Mouse (Mus musculus) embryonic stem cell, embryonic (primary cell): Measurements from ENCODE around the gene Tmem42.

Experiments
- CTCF ChIA-PET, 4 experiments: fragments of 300-600 bp in 2 of 4; fragments of 350-600 bp in 2 of 4; sonication (Branson Sonifier 250); formaldehyde crosslinking; loops; one replicate each; lab custom pipeline; 2022; ENCODE audit warnings: inconsistent platforms in 2 of 4; lab: Charles Lee
- POLR2A ChIA-PET, 4 experiments: fragments of 300-600 bp in 2 of 4; fragments of 350-600 bp in 2 of 4; sonication (Branson Sonifier 250); formaldehyde crosslinking; loops; one replicate each; lab custom pipeline; 2022; ENCODE audit warnings: antibody characterized with exemption in 4 of 4, inconsistent platforms in 1 of 4; lab: Charles Lee

The Tmem42 gene

DNA sequence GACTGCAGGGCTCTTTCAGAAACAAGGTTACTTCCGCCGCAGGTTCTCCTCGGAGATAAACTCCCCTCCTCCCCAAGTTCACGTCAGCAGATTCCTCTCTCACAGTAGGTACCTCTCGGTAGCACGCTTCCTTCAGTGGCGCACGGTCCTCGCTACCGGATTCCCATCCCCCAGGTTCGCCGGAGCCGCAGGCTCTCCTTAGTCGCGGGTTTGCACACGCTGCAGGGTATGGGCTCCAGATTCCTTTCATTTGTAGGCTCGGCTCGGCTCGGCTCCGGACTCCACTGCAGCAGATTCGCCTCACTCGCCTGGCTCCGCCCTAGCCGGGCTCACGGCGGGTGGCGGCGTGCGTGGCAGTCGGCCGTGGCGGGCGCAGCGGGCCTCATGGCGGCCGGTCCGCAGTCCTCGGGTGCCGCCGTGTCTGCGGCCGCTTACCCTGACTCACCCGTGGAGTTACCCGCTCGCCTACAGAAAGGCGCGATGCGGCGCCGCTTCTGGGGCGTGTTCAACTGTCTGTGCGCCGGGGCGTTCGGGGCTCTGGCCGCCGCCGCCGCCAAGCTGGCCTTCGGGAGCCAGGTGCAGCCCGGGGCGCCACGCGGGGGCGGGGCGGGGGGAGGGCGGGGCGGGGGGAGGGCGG, at the start of gene Tmem42:
Gene Tmem42 (plus strand): TSS at position 332 of the 637 bp plus-strand sequence.
- POLR2A ChIA-PET = interaction anchor here in 3 of 4 experiments (0.6 to 3.3 kb wide), 9 partner anchors 10 to 288 kb away, joined by 3 to 14 read pairs (median 3); partner anchors contain the start of genes Exosc7 (in 2 of the 3) and Zdhhc3 (in 2 of the 3)
- CTCF ChIA-PET = no interaction called here

DNA sequence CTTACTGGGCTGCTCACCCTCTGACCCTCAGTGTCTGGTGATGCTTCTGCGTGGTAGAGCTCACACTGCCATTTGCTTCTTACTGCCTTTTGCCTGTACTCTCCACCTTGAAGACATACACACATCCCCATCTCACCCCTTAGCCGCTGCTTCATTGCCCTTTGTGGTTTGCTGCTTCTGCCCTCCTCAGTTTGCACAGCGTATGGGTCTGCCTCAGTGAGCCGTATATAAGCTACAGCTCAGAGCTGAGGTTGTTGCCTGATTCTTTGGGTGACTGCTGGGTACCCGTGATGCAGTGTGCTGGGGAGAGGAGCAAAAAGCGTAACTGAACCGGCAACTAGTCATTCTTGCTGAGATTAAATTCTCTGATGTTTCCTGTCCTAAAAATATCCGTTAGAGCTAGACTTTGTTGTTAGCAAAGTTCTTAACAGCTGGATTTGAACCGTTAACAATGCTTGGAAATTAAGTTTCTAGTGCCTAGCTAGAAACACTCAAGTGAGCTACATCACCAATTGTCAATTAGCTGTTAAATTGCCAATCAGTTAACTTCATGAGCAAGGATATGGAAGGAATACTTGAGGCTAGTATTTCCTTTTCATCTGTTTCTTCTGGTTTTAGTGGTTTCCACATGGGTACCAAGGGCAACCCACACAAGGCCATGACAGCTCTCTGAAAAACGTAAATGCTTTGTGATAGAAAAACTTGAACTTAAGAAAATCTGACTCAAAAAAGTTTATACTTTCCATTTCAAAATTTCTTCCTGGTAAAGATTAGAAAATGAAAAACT, 22.5 kb upstream of the Tmem42 start:
- ChIA-PET CTCF (no interaction called here), POLR2A (interaction anchor here in 2 of 4 experiments (0.9 to 1.4 kb wide), 4 partner anchors 9 to 31 kb away, joined by 3 read pairs; no protein-coding TSS in a partner anchor)

DNA sequence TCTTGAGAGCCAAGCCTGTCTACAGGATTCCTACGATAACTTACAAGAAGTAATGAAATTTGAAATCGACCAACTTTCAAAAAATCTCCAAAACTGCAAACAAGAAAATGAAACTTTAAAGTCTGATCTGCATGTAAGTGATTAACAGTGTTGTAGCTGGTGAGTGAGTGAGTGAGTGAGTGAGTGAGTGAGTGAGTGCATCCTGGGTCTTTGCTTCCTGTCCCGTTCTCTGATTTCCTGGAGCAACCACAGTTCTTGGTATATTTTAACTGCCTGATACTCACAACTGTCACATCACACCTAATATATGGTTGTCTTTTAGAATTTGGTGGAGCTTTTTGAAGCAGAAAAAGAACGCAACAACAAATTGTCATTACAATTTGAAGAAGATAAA, 21.9 kb upstream of the Tmem42 start:
- ChIA-PET CTCF (no interaction called here), POLR2A (interaction anchor here in 2 of 4 experiments (0.7 to 1.4 kb wide), 5 partner anchors 10 to 32 kb away, joined by 3 to 4 read pairs (median 3); no protein-coding TSS in a partner anchor)

DNA sequence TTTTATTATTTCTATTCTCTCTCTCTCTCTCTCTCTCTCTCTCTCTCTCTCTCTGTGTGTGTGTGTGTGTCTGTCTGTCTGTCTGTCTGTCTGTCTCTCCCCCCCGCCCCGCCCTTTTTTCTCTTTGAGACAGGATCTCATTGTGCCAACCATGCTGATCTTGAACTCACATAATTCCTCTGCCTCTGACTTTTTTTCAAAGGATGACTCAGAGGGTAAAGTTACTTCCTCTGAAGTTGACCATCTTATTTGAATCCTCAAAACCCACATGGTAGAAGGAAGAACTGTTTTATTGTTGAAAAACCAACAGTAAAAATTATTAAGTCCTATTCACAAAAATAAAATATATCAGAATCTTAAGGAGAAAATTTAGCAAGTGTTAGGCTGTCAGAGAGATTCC, 16.4 kb upstream of the Tmem42 start:
- POLR2A ChIA-PET = interaction anchor here in 2 of 4 experiments (0.5 to 1.0 kb wide), 2 partner anchors 11 to 1624 kb away, joined by 3 read pairs; no protein-coding TSS in a partner anchor

DNA sequence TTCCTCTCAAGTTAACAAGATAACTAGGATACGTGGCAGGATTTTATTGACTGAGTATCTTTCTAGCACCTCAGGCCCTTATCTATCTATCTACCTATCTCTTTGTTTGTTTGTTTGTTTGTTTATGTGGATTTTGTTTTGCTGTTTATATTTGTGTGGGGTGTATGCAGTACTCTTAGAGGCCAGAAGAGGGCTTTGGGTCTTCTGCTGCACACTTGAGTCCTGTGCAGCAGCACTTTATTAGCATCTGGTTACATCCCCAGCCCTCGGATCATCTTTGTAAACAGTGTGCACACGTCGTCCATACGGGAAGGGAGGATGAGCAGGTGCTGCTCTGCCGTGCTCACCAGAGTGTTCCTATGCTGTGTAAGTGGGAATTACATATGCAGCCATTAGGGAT, 15.1 kb upstream of the Tmem42 start:
- CTCF ChIA-PET = no interaction called here
- POLR2A ChIA-PET = no interaction called here

More for the DNA sequence above, 16.4 kb upstream of the Tmem42 start:
- CTCF ChIA-PET = interaction anchor here in 2 of 4 experiments (0.6 to 0.7 kb wide), 2 partner anchors 11 to 13 kb away, joined by 5 to 6 read pairs; no protein-coding TSS in a partner anchor

DNA sequence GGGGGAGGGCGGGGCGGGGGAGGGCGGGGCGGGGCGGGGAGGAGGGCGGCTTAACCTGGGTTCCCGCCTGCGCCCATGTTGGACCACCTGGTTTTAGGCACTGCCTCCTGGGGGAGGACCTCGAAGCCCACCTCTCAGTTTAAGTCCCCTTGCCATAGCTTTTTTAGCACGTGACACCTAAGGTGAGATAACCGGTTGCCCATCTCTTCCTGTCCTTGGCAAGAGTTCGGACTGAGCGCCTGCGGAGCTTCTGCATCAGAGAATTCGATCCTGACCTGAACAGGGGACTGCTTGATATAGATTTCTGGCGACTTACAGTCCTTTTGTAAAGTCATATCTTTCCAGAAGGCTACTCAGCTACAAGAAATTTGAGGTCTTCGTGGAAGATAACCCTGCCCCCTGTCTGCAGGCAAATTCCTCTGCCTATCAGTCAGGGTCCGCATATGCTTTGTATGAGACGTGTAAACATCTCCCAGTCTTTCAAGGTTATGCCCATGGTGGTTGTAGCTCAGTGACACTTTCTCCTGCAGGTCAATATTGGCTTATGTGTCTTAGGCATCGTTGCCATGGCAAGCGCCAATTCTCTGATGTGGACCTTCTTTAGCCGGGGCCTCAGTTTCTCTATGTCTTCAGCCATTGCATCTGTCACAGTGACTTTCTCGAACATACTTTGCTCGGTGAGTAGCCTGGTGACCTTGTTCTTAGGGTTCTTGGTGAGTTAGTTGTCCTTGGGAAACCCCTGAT, 682 bp downstream of the Tmem42 start:
- CTCF ChIA-PET = no interaction called here
- POLR2A ChIA-PET = interaction anchor here in 2 of 4 experiments (0.7 to 3.3 kb wide), 8 partner anchors 9 to 91 kb away, joined by 3 to 14 read pairs (median 3); partner anchors contain the start of genes Exosc7 (in 2 of the 2) and Zdhhc3 (in 2 of the 2)

DNA sequence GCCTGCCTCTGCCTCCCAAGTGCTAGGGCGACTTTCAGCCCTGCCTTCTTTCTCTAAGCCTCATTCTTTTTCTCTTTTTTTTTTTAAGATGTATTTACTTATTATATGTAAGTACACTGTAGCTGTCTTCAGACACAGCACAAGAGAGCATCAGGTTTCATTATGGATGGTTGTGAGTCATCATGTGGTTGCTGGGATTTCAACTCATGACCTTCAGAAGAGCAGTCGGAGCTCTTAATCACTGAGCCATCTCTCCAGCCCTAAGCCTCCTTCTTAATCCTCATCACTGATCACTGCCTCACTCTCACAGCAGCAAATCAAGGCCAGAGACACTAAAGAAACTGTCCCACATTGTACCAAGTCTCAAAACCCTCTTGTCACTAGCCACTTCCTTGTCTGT, 3.1 kb downstream of the Tmem42 start:
- ChIA-PET POLR2A (no interaction called here), CTCF (no interaction called here)

DNA sequence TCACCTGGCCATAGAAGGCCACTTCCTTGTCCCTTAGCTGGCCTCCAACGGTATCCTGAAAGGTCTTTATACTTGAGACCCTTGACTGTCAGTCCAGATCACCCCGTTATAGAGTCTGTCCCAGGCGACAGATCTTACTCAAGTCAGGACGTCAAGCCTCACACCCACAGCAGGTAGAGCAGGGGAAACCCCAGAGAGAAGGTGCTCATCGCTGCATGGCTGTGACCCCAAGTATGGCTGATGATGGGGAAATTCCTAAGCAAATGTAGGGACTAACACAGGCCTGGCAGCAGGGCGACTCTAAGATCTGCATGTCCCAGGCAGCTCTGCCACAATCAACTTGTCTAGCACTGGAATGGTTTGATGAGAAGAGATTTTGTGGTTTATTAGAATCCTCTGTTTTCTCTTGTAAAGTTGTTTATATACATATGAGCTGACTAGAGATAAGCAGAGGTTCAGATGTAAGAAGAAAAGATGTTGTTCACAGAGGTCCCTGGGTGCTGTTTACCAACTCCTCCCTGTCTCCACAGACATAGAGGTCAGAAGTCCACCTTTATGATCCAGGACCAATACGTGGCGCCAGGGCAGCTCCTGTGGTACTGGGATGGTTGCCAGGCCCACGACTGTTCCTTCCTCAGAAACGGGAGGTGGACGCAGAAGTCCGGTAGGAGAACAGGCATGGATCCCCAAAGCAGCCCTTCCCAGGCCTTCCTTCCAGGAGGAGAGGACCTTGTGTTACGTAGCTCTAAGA, 10.5 kb downstream of the Tmem42 start:
- ChIA-PET CTCF (interaction anchor here in 2 of 4 experiments (0.6 to 0.7 kb wide), 2 partner anchors 20 to 628 kb away, joined by 3 to 7 read pairs; no protein-coding TSS in a partner anchor), POLR2A (interaction anchor here in 3 of 4 experiments (0.7 to 1.2 kb wide), 3 partner anchors 10 to 81 kb away, joined by 3 read pairs; partner anchors contain the start of genes Exosc7 (in 1 of the 3) and Zdhhc3 (in 1 of the 3))

DNA sequence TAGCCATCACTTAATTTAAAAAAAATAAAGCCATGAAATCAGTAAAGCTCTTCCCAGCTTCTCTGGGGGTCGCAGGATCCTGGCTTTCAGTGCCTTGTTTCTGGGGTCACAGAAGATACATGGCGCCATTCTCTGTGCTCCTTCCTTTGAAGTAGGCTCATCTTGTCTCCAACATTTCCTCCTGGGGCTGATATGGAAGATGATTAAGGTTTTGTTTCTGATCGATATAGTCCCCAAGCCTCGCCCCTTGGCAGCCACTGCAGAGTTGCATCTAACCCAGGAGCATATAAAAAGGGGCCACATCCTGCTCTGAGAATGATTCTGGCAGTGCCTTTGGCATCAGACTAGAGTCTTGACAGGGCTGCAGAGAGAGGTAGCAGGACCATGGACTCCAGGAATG, 13.3 kb downstream of the Tmem42 start, which contains the start of gene Tgm4:
Gene Tgm4 (plus strand): TSS at position 301 of the 400 bp plus-strand sequence.
- ChIA-PET CTCF (no interaction called here), POLR2A (no interaction called here)

DNA sequence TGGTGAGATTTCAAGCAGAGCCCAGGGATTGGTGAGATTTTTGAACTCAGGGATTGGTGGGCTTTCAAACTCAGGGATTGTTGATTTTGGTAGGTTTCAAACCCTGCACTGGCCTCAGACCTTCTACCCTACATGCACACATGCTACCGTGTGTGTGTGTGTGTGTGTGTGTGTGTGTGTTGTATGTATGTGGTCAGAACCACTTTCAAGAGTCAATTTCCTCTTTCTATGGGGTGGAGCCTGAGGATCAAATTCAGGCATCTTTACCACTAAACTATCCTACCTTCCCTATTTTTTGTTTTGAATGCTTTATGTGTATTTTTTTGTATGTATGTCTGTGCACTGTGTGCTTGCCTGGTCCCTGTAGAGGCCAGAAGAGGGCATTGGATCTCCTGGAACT, 26.5 kb downstream of the Tmem42 start:
- POLR2A ChIA-PET = interaction anchor here in 1 of 4 experiments (0.6 kb wide), 1 partner anchor 595 kb away, joined by 3 read pairs; no protein-coding TSS in a partner anchor

DNA sequence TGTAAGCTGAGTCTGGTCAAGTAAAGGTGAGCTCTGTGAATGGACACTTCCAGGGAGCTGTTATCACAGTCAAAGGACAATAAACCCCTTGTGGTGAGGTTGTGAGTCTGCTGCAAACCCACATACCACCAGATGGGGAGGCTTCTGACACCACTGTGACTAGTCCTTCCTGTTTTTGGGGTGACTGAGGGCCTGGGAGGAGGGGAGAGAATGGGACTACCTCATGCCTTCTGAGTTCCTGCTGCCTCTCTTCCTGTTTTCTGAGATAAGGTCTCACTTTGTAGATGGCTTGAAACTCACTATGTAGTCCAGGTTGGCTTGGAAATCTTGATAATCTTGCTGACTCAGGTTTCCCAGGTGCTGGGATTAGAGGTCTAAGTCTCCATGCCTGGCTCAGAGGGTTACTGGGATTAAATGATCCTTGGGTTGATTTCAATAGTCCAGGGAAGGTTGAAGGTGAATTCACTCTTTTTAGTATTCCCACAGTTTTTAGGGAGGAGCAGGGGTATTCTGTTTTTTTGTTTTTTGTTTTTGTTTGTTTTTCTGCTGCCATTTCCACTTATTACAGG, 37.7 kb downstream of the Tmem42 start:
- CTCF ChIA-PET = interaction anchor here in 1 of 4 experiments (0.6 kb wide), 1 partner anchor 43 kb away, joined by 3 read pairs; no protein-coding TSS in a partner anchor

More for the DNA sequence above, 26.5 kb downstream of the Tmem42 start:
- CTCF ChIA-PET = interaction anchor here in 1 of 4 experiments (0.7 kb wide), 1 partner anchor 14 kb away, joined by 4 read pairs; no protein-coding TSS in a partner anchor

DNA sequence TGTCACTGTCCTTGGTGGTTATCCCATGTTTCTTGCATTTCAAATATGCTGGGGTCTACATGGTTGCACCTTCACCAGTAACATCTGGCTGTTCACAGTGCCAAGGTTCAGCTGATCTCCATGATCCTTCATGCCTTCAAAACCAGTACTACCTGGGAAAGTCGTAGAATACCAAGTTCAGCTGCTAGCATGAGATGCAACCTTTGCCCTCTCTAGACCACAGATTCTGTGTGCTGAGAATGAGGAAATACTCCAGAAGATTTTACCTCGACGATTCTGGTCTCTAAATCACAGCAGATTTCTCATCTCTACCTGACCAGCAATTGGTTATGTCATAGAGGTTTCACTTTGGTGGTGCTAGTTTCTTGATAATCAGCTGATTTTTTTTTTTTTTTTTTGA, 39.0 kb downstream of the Tmem42 start:
- ChIA-PET POLR2A (no interaction called here), CTCF (interaction anchor here in 1 of 4 experiments (0.6 kb wide), 1 partner anchor 147 kb away, joined by 3 read pairs; no protein-coding TSS in a partner anchor)

More for the DNA sequence above, 37.7 kb downstream of the Tmem42 start:
- POLR2A ChIA-PET = no interaction called here
